Mouse (Mus musculus) ovary, adult 2 months (tissue): ENCODE results near the gene Zfp442. TPM values are rescaled to one million over a fixed set of nuclear protein-coding genes. Genes with fewer than 3 reads are reported as not detected.

Source experiments
- polyA plus RNA-seq: library from polyadenylated mRNA; depleted of rRNA; stranded (reverse); fragments of >200 nt; gene quantifications from 2 replicates; pipeline ENCODE4 v1.2.3, GENCODE M21; 2012; rRNA removed

Zfp442 gene
- polyA plus RNA-seq = 0.06 and 0.11 TPM in 2 replicates

DNA sequence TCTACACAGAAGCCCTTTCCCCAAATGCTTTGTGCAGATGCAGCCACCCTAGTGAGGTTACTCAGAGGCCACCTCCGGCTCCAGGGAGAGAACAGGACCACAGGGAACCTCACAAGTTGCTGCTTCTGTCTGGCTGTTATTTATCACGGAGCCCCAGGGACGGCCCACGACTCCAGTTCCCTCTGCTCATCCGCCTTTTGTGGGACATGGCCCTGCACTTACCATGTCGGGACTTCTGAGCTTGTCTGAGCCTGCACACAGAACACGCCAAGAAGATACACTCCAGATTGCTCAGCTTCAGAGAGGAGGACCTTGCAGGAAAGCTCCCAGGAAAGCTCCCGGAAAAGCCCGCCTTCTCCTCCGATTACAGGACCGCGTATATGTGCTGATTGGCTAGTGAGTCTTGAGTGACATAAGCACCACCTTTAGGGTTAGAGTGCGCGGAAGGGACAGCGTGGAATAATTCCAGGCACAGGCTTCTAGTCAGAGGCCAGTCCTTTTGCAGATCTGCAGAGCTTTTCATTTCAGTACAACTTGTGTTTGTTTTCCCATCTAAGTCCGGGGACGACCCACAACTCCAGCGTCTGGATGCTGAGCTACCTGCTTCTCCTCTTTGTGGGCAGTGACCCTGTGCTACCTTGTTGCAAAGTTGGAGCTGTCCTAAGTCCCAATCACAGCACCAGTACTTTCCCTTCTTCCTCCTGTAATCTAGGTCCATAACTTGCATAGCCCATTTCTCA is at the start of gene Zfp442:
Gene Zfp442, minus strand, starts transcription at position 307 of the 740 bp plus-strand sequence.

DNA sequence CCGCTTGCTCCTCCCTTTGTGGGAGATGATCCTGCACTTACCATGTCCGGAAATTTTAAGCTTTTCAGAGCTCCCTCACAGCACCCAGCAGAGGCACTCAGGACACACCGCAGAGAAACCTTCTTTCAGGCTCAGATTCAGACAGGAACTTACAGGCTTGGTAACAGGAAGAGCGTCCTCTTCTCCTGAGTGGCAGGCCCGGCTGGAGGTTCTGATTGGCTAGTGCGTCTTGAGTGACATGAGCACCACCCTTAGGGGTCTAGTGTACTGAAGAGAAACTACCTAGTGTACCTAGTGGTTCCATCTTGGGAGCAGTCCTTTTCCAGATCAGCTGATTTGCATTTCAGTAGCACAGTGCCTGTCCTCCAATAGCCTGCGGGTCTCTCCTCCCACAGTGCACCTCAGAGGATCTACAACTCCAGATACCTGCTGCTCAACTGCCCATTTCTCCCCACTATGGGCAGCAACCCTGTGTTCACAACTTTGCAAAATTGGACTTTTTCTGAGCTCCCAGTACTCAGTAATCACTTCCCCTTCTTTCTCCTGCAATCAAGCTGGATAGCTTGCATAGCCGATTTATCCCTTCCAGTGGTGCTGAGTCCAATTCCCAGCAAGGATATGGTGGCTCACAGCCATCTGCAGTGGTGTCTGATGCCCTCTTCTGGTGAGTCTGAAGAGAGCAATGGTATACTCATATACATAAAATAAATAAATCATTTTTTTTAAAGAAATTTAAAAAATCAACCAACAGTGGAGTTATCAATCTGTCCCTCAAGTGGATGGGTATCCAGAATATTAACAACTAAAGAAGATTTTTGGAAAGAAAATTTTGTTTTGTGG is 33.9 kb upstream of the Zfp442 start, which contains the start of gene Zfp345:
Gene Zfp345, minus strand, starts transcription at position 153 of the 840 bp plus-strand sequence.

DNA sequence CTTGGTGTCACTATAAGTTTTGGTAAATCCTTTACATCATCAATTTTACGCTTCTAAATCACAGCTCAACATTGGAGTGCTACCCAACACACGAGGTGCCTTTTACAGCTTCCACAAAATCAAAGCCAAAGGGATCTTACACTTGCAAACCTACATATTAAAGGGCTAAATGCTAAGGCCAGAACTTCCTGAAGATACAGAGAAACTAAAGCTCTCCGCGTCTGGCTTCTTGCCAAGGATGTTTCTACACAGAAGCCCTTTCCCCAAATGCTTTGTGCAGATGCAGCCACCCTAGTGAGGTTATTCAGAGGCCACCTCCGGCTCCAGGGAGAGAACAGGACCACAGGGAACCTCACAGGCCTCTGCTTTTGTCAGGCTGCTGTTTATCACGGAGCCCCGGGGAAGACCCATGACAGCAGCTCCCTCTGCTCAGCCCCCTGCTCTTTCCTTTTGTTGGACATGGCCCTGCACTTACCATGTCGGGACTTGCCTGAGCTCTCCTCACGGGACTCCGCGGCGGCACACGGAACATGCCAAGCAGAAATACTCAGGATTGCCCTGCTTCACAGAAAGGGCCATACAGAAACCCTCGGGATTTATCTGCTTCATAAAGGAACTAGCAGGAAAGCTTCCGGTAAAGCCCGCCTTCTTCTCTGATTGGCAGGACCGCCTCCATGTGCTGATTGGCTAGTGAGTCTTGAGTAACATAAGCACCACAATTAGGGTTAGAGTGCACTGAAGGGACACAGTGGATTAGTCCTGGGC is 89.0 kb downstream of the Zfp442 start, which contains the start of gene 3300002I08Rik:
Gene 3300002I08Rik, minus strand, starts transcription at position 653 of the 765 bp plus-strand sequence.

Other genes with a start within 250 kb of the Zfp442 start
- 0.31 and 0.35 TPM in 2 replicates for gene Zfp937, start 233.4 kb downstream of the Zfp442 start, polyA plus RNA-seq
- 0.14 TPM in 1 of 2 replicates, not detected in the other for gene Gm21994, start 195.9 kb downstream of the Zfp442 start, polyA plus RNA-seq
- gene Gm14124, start 194.0 kb downstream of the Zfp442 start, polyA plus RNA-seq = not detected in 2 replicates
- gene Gm10130, start 127.8 kb downstream of the Zfp442 start, polyA plus RNA-seq = not detected in 2 replicates
- 1.5 TPM in 2 replicates for gene 3300002I08Rik, start 88.7 kb downstream of the Zfp442 start, polyA plus RNA-seq
- gene Zfp345, start 33.6 kb upstream of the Zfp442 start, polyA plus RNA-seq = not detected in 2 replicates
- gene Cst7, start 118.9 kb upstream of the Zfp442 start, polyA plus RNA-seq = 0.60 and 0.82 TPM in 2 replicates
- gene Apmap, start 157.1 kb upstream of the Zfp442 start, polyA plus RNA-seq = 54.6 and 94.0 TPM in 2 replicates
- 49.5 and 78.3 TPM in 2 replicates for gene Acss1, start 217.0 kb upstream of the Zfp442 start, polyA plus RNA-seq
- 0.05 TPM in 1 of 2 replicates, not detected in the other for gene Vsx1, start 237.9 kb upstream of the Zfp442 start, polyA plus RNA-seq